Mouse (Mus musculus) liver, postnatal 0 days (tissue): ENCODE results near the gene Cnga3. TPM values are rescaled to one million over a fixed set of nuclear protein-coding genes. Genes with fewer than 3 reads are reported as not detected.

Source experiments
- ATAC-seq: fragments of 200-750 bp; cut with Nextera tagmentation; 2 replicates; pipeline ENCODE4 v1.8.0; 2017; ENCODE audit warnings: mild to moderate bottlenecking, moderate library complexity
- DNase-seq: peaks from one replicate; pipeline ENCODE4 v3.0.0-alpha.2; 2016
- H3K27ac ChIP-seq: fragments of 300-500 bp; sonication (generic); 2 replicates; pipeline ENCODE4 v1.5.1; 2014; ENCODE audit warnings: antibody characterized with exemption, moderate library complexity, mild to moderate bottlenecking, low read depth
- H3K27me3 ChIP-seq: fragments of 300-500 bp; sonication (generic); 2 replicates; pipeline ENCODE4 v1.6.1; 2014; ENCODE audit warnings: low read length, control low read depth, mixed read lengths; ENCODE audit not compliant: insufficient read depth
- H3K36me3 ChIP-seq: fragments of 300-500 bp; sonication (generic); replicated peaks from 2 replicates; pipeline ENCODE4 v1.6.1; 2014; ENCODE audit warnings: mild to moderate bottlenecking, control low read depth, low read length, moderate library complexity, mixed read lengths; ENCODE audit not compliant: insufficient read depth
- H3K4me1 ChIP-seq: fragments of 300-500 bp; sonication (generic); 2 replicates; pipeline ENCODE4 v1.6.1; 2014; ENCODE audit warnings: antibody characterized with exemption, mild to moderate bottlenecking, control low read depth; ENCODE audit not compliant: insufficient read depth
- H3K4me2 ChIP-seq: fragments of 300-500 bp; sonication (generic); 2 replicates; pipeline ENCODE4 v1.6.1; 2014; ENCODE audit warnings: low read depth, mild to moderate bottlenecking, low read length, moderate library complexity, mixed read lengths
- H3K4me3 ChIP-seq: fragments of 300-500 bp; sonication (generic); 2 replicates; pipeline ENCODE4 v1.5.1; 2014; ENCODE audit warnings: low read depth, low read length
- H3K9ac ChIP-seq: fragments of 300-500 bp; sonication (generic); replicated peaks from 2 replicates; pipeline ENCODE4 v1.6.1; 2014; ENCODE audit warnings: mild to moderate bottlenecking, moderate library complexity
- H3K9me3 ChIP-seq: fragments of 300-500 bp; sonication (generic); 2 replicates; pipeline ENCODE4 v1.6.1; 2016; ENCODE audit warnings: mild to moderate bottlenecking, control low read depth, low read length, mixed read lengths
- CTCF ChIP-seq: sonication (generic); IDR thresholded peaks from 2 replicates; pipeline ENCODE4 v1.5.1; 2016; ENCODE audit warnings: antibody characterized with exemption, low read depth
- EP300 ChIP-seq: IDR thresholded peaks from 2 replicates; pipeline ENCODE4 v1.6.1; 2016; ENCODE audit warnings: antibody characterized with exemption, low read depth, mild to moderate bottlenecking
- WGBS: fragments of 180-500 bp; shearing (Covaris S2); extraction: QIAGEN DNeasy Blood & Tissue Kit; methylation state at CpG from one replicate; pipeline ENCODE4 v1.1.7; 2014; ENCODE audit not compliant: insufficient replicate concordance; 5-methylcytosine and 5-hydroxymethylcytosine counted together
- polyA plus RNA-seq: library from polyadenylated mRNA; unstranded; fragments of >200 nt; fragmentation: Nextera tagmentation; extraction: Ambion mirVana; gene quantifications from 2 replicates; pipeline ENCODE4 v1.2.1, GENCODE M21; 2015

Gene Cnga3
- polyA plus RNA-seq, 1 experiment from 2014 or later = not detected

DNA sequence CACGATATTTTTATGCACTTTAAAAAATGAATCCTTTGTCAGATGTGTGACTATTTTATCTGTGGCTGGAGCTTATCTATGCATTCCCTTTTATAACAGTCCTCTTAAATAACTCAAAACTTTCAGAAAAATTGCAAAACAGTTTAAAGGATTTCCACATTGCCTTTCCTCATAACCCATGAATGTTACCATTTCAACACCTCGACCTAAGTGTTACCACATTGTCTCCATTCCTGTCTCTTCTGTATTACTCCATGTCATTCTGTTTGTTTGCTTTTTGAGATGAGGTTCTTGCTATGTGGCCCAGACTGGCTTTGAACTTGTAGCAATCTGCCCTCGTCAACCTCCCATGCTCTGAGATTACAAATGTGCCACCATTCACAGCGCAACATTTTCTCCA lies 12.8 kb upstream of the Cnga3 start:
- Histone ChIP-seq H3K27ac (no peak overlapping the region), H3K4me3 (no peak overlapping the region), H3K36me3 (no peaks in the 10 kb centered on the region), H3K9ac (no peak overlapping the region), H3K4me2 (no peak overlapping the region), H3K9me3 (no peaks in the 10 kb centered on the region), H3K4me1 (no peaks in the 10 kb centered on the region), H3K27me3 (no peaks in the 10 kb centered on the region)
- no peak for TF ChIP-seq CTCF
- TF ChIP-seq EP300 = 0 out of 2 replicates have a peak, but pooled peaks have one; percentile 48
- WGBS = 62% methylated on average over 4 of the region's 4 CpGs
- ATAC-seq = no peak
- no peak for DNase-seq

DNA sequence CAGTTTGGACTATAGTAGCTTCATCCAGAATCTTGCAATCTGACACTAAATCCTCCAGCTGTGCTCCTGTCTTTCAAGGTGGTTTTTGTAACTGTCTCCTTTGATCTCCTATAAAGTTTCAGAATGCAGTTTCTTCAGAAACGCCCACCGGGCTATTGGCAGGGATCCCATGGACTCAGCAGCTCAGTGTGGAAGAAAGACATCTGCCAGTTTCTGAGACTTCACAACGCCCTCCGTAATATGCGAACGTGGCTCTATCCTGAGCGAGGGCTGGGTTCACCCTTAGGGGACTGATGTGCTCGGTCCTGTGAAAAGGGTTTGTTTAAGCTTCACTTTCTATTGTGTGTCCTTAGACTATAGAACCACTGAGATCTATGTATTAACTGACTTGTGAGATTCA lies 6.5 kb upstream of the Cnga3 start:
- no peak for ATAC-seq

DNA sequence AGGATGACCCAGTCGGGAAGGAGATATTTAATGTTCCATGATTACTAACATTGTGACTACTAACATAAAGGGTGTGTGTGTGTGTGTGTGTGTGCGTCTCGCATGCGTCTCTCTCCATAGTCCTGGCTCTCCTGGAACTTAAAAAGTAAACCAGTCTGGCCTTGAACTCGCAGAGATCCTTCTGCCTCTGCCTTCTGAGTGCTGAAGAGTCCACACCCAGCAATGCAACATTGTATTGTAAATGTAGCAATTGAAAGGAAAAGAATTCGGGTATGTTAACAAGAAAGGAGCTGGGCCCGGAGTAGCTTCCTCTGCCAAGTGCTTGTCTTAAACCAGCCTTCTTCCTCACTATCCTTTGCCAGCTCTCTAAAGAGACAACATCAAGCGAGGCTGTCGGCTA lies 1.9 kb upstream of the Cnga3 start:
- ATAC-seq = no peak
- TF ChIP-seq EP300 (no peak), CTCF (no peak)

More for the DNA sequence above, 6.5 kb upstream of the Cnga3 start:
- TF ChIP-seq EP300 (no peak), CTCF (no peak)
- no peak overlapping the region for H3K9ac ChIP-seq
- no peak overlapping the region for H3K4me2 ChIP-seq
- no peaks in the 10 kb centered on the region for H3K9me3 ChIP-seq
- no peaks in the 10 kb centered on the region for H3K36me3 ChIP-seq
- H3K4me1 ChIP-seq = no peaks in the 10 kb centered on the region
- 79% methylated on average over 8 of the region's 8 CpGs for WGBS
- no peak overlapping the region for H3K27ac ChIP-seq
- H3K4me3 ChIP-seq = no peak overlapping the region
- no peaks in the 10 kb centered on the region for H3K27me3 ChIP-seq
- no peak for DNase-seq

DNA sequence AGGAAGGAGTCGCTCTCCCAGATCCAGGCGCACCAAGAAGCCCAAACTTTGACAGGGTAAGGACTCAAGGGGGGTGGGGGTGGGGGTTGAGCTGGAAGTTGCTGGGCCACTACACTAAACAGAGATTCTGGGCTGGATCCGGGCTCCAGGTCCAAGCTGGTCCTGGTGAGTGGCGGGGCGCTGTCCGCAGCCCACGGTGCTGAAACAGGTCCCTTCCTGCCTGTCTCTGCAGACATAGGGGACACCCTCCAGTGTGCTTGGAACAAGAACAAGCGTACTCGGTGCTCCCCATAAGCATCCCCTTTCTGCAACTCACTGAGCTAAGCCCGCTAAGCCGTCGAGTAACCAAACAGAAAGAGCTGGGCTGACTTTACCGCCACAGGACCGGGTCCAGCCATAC lies 4.2 kb downstream of the Cnga3 start:
- no peak overlapping the region for H3K4me3 ChIP-seq
- H3K9me3 ChIP-seq = no peaks in the 10 kb centered on the region
- DNase-seq (peak; percentile 64), ATAC-seq (no peak)
- TF ChIP-seq CTCF = no peak
- TF ChIP-seq EP300 = no peak
- H3K4me2 ChIP-seq = no peak overlapping the region
- H3K27me3 ChIP-seq = 0 out of 2 replicates have a peak, but pooled peaks cover 6% of the 10 kb centered on the region
- H3K4me1 ChIP-seq = no peaks in the 10 kb centered on the region
- WGBS = 5% methylated on average over 14 of the region's 14 CpGs
- H3K27ac ChIP-seq = no peak overlapping the region
- no peaks in the 10 kb centered on the region for H3K36me3 ChIP-seq
- H3K9ac ChIP-seq = no peak overlapping the region

More for the DNA sequence above, 1.9 kb upstream of the Cnga3 start:
- WGBS = 81% methylated on average over 9 of the region's 9 CpGs
- Histone ChIP-seq H3K27me3 (no peaks in the 10 kb centered on the region), H3K27ac (no peak overlapping the region), H3K36me3 (no peaks in the 10 kb centered on the region), H3K4me1 (no peaks in the 10 kb centered on the region), H3K4me3 (no peak overlapping the region), H3K9ac (no peak overlapping the region), H3K4me2 (no peak overlapping the region), H3K9me3 (no peaks in the 10 kb centered on the region)
- DNase-seq = no peak

DNA sequence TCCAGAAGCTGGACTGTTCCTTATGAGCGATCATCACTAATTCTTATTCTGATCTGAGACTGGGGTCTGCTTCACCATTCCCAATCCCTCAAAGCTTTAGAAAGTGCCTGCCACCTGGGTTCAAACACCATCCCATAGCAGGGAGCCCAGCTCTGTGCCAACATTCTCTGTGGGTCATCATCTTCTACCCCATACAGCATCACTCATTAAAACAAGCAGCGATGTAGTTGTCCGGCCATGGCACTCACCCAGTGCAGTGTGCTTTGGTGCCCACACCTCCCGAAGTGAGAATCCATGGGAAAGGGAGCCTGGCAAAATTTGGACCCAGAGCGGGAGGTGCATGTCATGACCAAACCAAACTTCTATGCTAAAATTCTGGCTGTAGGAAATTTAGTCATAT lies 5.4 kb downstream of the Cnga3 start:
- Histone ChIP-seq H3K4me2 (no peak overlapping the region), H3K4me1 (no peaks in the 10 kb centered on the region), H3K27me3 (0 out of 2 replicates have a peak, but pooled peaks cover 6% of the 10 kb centered on the region), H3K36me3 (no peaks in the 10 kb centered on the region), H3K27ac (no peak overlapping the region), H3K9me3 (no peaks in the 10 kb centered on the region), H3K9ac (no peak overlapping the region), H3K4me3 (no peak overlapping the region)
- ATAC-seq (no peak), DNase-seq (no peak)
- no peak for TF ChIP-seq CTCF
- no peak for TF ChIP-seq EP300
- WGBS = 83% methylated on average over 5 of the region's 5 CpGs

DNA sequence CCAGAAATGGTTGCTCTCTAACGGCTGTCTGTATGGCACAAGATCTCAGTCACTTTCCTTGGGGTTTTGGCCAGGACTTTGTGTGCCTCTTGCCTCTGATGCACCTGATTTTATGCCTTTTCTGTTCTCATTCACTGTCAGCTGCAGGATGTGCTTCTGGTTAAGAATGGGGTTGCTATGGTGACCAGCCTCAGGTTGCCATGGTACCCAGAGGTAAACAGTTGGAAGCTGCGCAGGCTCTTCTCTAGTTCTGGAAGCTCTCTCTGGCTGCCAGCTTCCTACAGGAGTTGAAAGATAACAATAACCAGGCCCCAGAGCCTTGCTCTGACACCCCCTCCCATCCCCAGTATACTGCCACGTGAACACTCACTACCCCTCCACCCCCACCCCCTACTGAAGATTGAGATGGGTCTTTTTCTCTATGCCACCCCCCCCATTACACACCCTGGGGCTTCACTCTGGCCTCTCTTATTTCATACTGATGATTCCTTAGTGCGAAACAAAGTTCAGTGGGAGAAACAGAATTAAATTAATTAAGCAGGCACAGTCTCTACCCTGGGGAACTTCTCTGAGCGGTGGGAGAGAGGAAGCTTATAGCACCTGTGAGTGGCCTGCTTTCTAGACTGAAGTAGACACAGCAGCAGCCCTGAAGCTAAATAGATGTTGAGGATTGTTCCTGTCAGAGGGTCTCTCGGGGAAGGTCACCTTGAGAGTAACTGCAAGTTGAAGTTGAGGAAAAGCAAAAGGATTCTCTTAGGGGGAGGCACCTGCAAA lies 6.1 kb downstream of the Cnga3 start:
- Histone ChIP-seq H3K27me3 (0 out of 2 replicates have a peak, but pooled peaks cover 6% of the 10 kb centered on the region), H3K27ac (no peak overlapping the region), H3K9ac (no peak overlapping the region), H3K9me3 (no peaks in the 10 kb centered on the region), H3K36me3 (no peaks in the 10 kb centered on the region), H3K4me3 (no peak overlapping the region), H3K4me1 (no peaks in the 10 kb centered on the region), H3K4me2 (no peak overlapping the region)
- TF ChIP-seq CTCF (no peak), EP300 (no peak)
- DNase-seq = no peak
- no peak for ATAC-seq
- 46% methylated on average over 6 of the region's 6 CpGs for WGBS
